Mouse (Mus musculus) intestine, postnatal 0 days (tissue): Measurements from ENCODE around the gene Rbks. TPM values are rescaled to one million over a fixed set of nuclear protein-coding genes. Genes with fewer than 3 reads are reported as not detected.

Experiments
- ATAC-seq: fragments of 200-750 bp; cut with Nextera tagmentation; 2 replicates; pipeline ENCODE4 v1.8.0; 2017; ENCODE audit warnings: mild to moderate bottlenecking, moderate TSS enrichment, moderate library complexity
- H3K27ac ChIP-seq: fragments of 300-500 bp; sonication (generic); 2 replicates; pipeline ENCODE4 v1.5.1; 2014; ENCODE audit warnings: mild to moderate bottlenecking, low read depth, low read length, moderate library complexity
- H3K27me3 ChIP-seq: fragments of 300-500 bp; sonication (generic); replicated peaks from 2 replicates; pipeline ENCODE4 v1.6.1; 2014; ENCODE audit warnings: low read length, mixed read lengths; ENCODE audit not compliant: control insufficient read depth, insufficient read depth
- H3K36me3 ChIP-seq: fragments of 300-500 bp; sonication (generic); 2 replicates; pipeline ENCODE4 v1.6.1; 2014; ENCODE audit warnings: mild to moderate bottlenecking, moderate library complexity; ENCODE audit not compliant: control insufficient read depth, insufficient read depth
- H3K4me1 ChIP-seq: fragments of 300-500 bp; sonication (generic); replicated peaks from 2 replicates; pipeline ENCODE4 v1.6.1; 2014; ENCODE audit warnings: antibody characterized with exemption, low read length, mixed read lengths; ENCODE audit not compliant: control insufficient read depth, insufficient read depth
- H3K4me2 ChIP-seq: fragments of 300-500 bp; sonication (generic); replicated peaks from 2 replicates; pipeline ENCODE4 v1.6.1; 2014; ENCODE audit warnings: low read depth, mild to moderate bottlenecking, moderate library complexity
- H3K4me3 ChIP-seq: fragments of 300-500 bp; sonication (generic); 2 replicates; pipeline ENCODE4 v1.5.1; 2014; ENCODE audit warnings: low read depth, low read length
- H3K9ac ChIP-seq: fragments of 300-500 bp; sonication (generic); 2 replicates; pipeline ENCODE4 v1.6.1; 2014; ENCODE audit warnings: mild to moderate bottlenecking, low read depth, low read length
- H3K9me3 ChIP-seq: fragments of 300-500 bp; sonication (generic); 2 replicates; pipeline ENCODE4 v1.6.1; 2016; ENCODE audit warnings: mixed run types; ENCODE audit not compliant: control insufficient read depth
- CTCF ChIP-seq: sonication (generic); IDR thresholded peaks from 2 replicates; pipeline ENCODE4 v1.5.1; 2016; ENCODE audit warnings: low read depth, mild to moderate bottlenecking, control low read depth, antibody characterized with exemption, moderate library complexity
- WGBS: fragments of 180-500 bp; shearing (Covaris S2); extraction: QIAGEN DNeasy Blood & Tissue Kit; methylation state at CpG from one replicate; pipeline ENCODE4 v1.1.7; 2014; 5-methylcytosine and 5-hydroxymethylcytosine counted together
- microRNA-seq: library from miRNA; unstranded; fragments of <30 nt; microRNA quantifications from one replicate; pipeline ENCODE4, GENCODE M21; 2016
- polyA plus RNA-seq: library from polyadenylated mRNA; unstranded; fragments of >200 nt; fragmentation: Nextera tagmentation; extraction: Ambion mirVana; gene quantifications from 2 replicates; pipeline ENCODE4 v1.2.1, GENCODE M21; 2015

The Rbks gene
- polyA plus RNA-seq, 1 experiment from 2014 or later: 22.3 TPM

- no peaks in the 10 kb centered on the region for H3K27me3 ChIP-seq
- ATAC-seq: no peak
- H3K4me2 ChIP-seq: no peak overlapping the region
- H3K4me1 ChIP-seq: no peaks in the 10 kb centered on the region
- 83% methylated on average over 2 of the region's 2 CpGs for WGBS
- no peak overlapping the region for H3K4me3 ChIP-seq
- H3K9me3 ChIP-seq: no peaks in the 10 kb centered on the region
- no peak overlapping the region for H3K9ac ChIP-seq
- no peak overlapping the region for H3K27ac ChIP-seq
- no peak for TF ChIP-seq CTCF
- no peaks in the 10 kb centered on the region for H3K36me3 ChIP-seq
Observed at GRCm38 (mm10) chr5:31588016-31588415, 109.4 kb downstream of the Rbks start.

- no peak for ATAC-seq
- H3K4me2 ChIP-seq: no peak overlapping the region
- no peak overlapping the region for H3K9ac ChIP-seq
- H3K4me3 ChIP-seq: no peak overlapping the region
- no peaks in the 10 kb centered on the region for H3K27me3 ChIP-seq
- no peak for TF ChIP-seq CTCF
- H3K4me1 ChIP-seq: no peaks in the 10 kb centered on the region
- no peaks in the 10 kb centered on the region for H3K9me3 ChIP-seq
- WGBS: 87% methylated on average over 4 of the region's 4 CpGs
- no peaks in the 10 kb centered on the region for H3K36me3 ChIP-seq
- no peak overlapping the region for H3K27ac ChIP-seq
Observed at GRCm38 (mm10) chr5:31585526-31585925, 111.9 kb downstream of the Rbks start.

- Histone ChIP-seq H3K9ac (no peak overlapping the region), H3K4me2 (no peak overlapping the region), H3K4me3 (no peak overlapping the region), H3K36me3 (no peaks in the 10 kb centered on the region), H3K27me3 (no peaks in the 10 kb centered on the region), H3K9me3 (no peaks in the 10 kb centered on the region), H3K4me1 (no peaks in the 10 kb centered on the region), H3K27ac (no peak overlapping the region)
- 83% methylated on average over 2 of the region's 2 CpGs for WGBS
- TF ChIP-seq CTCF: no peak
- ATAC-seq: no peak
Observed at GRCm38 (mm10) chr5:31583261-31583660, 114.2 kb downstream of the Rbks start.

GRCm38 (mm10) chr5:31581932-31582331, 115.5 kb downstream of the Rbks start:
- H3K9me3 ChIP-seq: no peaks in the 10 kb centered on the region
- H3K27me3 ChIP-seq: no peaks in the 10 kb centered on the region
- 65% methylated on average over 3 of the region's 3 CpGs for WGBS
- no peaks in the 10 kb centered on the region for H3K36me3 ChIP-seq
- TF ChIP-seq CTCF: no peak
- no peak overlapping the region for H3K27ac ChIP-seq
- no peaks in the 10 kb centered on the region for H3K4me1 ChIP-seq
- no peak overlapping the region for H3K9ac ChIP-seq
- no peak overlapping the region for H3K4me3 ChIP-seq
- no peak overlapping the region for H3K4me2 ChIP-seq
- no peak for ATAC-seq

- ATAC-seq: no peak
- no peak overlapping the region for H3K9ac ChIP-seq
- no peaks in the 10 kb centered on the region for H3K27me3 ChIP-seq
- WGBS: 73% methylated on average over 6 of the region's 6 CpGs
- no peaks in the 10 kb centered on the region for H3K4me1 ChIP-seq
- H3K9me3 ChIP-seq: no peaks in the 10 kb centered on the region
- no peak overlapping the region for H3K27ac ChIP-seq
- H3K4me3 ChIP-seq: no peak overlapping the region
- no peaks in the 10 kb centered on the region for H3K36me3 ChIP-seq
- TF ChIP-seq CTCF: no peak
- H3K4me2 ChIP-seq: no peak overlapping the region
Observed at GRCm38 (mm10) chr5:31581263-31581662, 116.2 kb downstream of the Rbks start.

GRCm38 (mm10) chr5:31576539-31576975, 120.9 kb downstream of the Rbks start:
- H3K9me3 ChIP-seq: no peaks in the 10 kb centered on the region
- no peak for TF ChIP-seq CTCF
- H3K27me3 ChIP-seq: no peaks in the 10 kb centered on the region
- H3K4me3 ChIP-seq: no peak overlapping the region
- H3K36me3 ChIP-seq: no peaks in the 10 kb centered on the region
- WGBS: 57% methylated on average over 7 of the region's 7 CpGs
- no peak overlapping the region for H3K4me2 ChIP-seq
- peak; percentile 62 for ATAC-seq
- H3K9ac ChIP-seq: no peak overlapping the region
- 0 out of 2 replicates have a peak, but pooled peaks cover 2% of the 10 kb centered on the region for H3K4me1 ChIP-seq
- H3K27ac ChIP-seq: no peak overlapping the region

Small RNA genes within 50 kb of the gene (microRNA-seq; reads per million reads assigned to microRNA genes)
- gene Mir3473e: not detected

Other genes starting within 250 kb of the Rbks start
- gene Zfp512, start 245.2 kb downstream of the Rbks start, polyA plus RNA-seq: 9.3 and 10.2 TPM in 2 replicates
- gene 4930548H24Rik, start 211.9 kb downstream of the Rbks start, polyA plus RNA-seq: not detected in 2 replicates
- gene Gpn1, start 202.9 kb downstream of the Rbks start, polyA plus RNA-seq: 12.8 and 14.1 TPM in 2 replicates
- gene Slc4a1ap, start 170.6 kb downstream of the Rbks start, polyA plus RNA-seq: 13.6 and 15.5 TPM in 2 replicates
- 7.3 and 8.1 TPM in 2 replicates for gene Supt7l, start 169.8 kb downstream of the Rbks start, polyA plus RNA-seq
- gene Mrpl33, start 100.7 kb downstream of the Rbks start, polyA plus RNA-seq: 337 and 357 TPM in 2 replicates
- 51.9 and 53.8 TPM in 2 replicates for gene Babam2, start 57 bp upstream of the Rbks start, polyA plus RNA-seq